Mouse (Mus musculus): ENCODE results near the gene Gpc2. TPM values are rescaled to one million over a fixed set of nuclear protein-coding genes. Genes with fewer than 3 reads are reported as not detected.

Gpc2 gene
- polyA plus RNA-seq, 1 experiment = 2.0 TPM

- DNase-seq (ENCODE audit: low read depth, low spot score) = peak; percentile 87
- under 1% methylated on average over 71 of the region's 71 CpGs for WGBS
Measured at GRCm38 (mm10) chr5:138263260-138264206, 16.3 kb downstream of the Gpc2 start, which contains the start of gene BC037034. Gene BC037034, minus strand, starts transcription at chr5:138264033.

GRCm38 (mm10) chr5:138262582-138263240 lies 17.1 kb downstream of the Gpc2 start:
- WGBS = 61% methylated on average over 18 of the region's 18 CpGs
- DNase-seq (ENCODE audit: low read depth, low spot score) = no peak

GRCm38 (mm10) chr5:138262001-138262400 lies 17.8 kb downstream of the Gpc2 start:
- DNase-seq (ENCODE audit: low read depth, low spot score) = no peak
- WGBS = 68% methylated on average over 4 of the region's 4 CpGs

DNA sequence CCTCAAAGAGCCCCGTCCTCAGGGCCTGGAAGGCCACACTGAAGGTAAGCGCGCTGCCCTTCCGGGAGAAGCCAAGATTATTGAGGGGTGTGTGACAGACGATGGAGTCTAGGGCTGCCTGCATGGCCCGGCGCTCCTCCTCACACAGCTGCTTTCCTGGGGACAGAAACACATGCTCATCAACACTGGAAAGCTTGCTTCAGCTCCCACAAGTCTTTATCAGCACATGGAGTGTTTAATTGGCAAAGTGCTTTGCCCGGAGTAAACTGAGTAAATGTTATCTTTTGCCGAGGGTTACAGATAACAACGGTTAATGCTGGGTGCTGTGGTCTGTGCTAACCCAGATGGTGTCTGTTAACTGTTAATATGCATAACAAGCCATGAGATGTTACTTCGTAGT lies 19.0 kb downstream of the Gpc2 start:
- no peak for DNase-seq (ENCODE audit: low read depth, low spot score)
- 80% methylated on average over 11 of the region's 11 CpGs for WGBS

DNA sequence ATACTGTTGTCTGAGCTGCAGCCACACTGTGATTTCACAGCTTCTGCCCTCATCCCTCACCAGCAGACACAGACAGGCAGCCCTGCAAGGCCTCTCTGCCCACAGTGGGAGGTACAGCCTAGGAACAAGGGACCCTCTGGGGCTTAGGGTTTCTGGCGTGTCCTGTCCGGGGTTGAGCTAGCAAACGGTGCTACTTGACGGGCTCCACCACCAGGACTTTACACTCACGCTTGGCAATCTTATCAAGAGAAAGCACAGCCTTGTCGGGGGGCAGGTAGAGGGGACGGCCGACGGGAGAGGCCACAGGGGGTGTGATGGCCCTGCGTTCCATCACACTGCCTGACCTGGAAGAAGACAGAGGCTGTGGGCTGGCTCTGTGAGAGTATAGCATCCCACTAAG lies 19.8 kb downstream of the Gpc2 start:
- DNase-seq (ENCODE audit: low read depth, low spot score) = no peak
- WGBS = 87% methylated on average over 10 of the region's 10 CpGs

GRCm38 (mm10) chr5:138258993-138259392 lies 20.8 kb downstream of the Gpc2 start:
- no peak for DNase-seq (ENCODE audit: low read depth, low spot score)
- WGBS = 60% methylated on average over 7 of the region's 7 CpGs

DNA sequence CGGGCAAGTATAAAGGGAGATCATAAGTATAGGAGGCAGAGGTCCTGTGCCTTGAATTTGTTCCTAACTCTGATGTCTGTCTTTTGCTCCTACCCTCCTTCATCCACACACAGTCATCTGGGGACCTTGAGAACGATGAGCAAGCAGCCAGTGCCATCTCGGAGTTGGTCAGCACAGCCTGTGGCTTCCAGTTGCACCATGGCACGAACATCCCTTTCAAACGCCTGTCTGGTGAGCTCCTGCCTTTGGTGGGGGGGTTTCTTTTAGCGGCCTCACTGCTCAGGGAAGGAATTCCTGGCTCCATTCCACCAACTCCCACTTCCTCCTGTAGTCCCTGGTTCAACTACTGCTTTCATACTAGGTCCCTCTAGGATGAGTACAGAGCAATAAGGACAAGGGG lies 21.3 kb downstream of the Gpc2 start:
- 85% methylated on average over 6 of the region's 6 CpGs for WGBS
- no peak for DNase-seq (ENCODE audit: low read depth, low spot score)

- 66% methylated on average over 3 of the region's 3 CpGs for WGBS
- no peak for DNase-seq (ENCODE audit: low read depth, low spot score)
Measured at GRCm38 (mm10) chr5:138258078-138258477, 21.7 kb downstream of the Gpc2 start.

- WGBS = 88% methylated on average over 4 of the region's 4 CpGs
- DNase-seq (ENCODE audit: low read depth, low spot score) = no peak
Measured at GRCm38 (mm10) chr5:138257585-138257978, 22.2 kb downstream of the Gpc2 start.

- 80% methylated on average over 10 of the region's 10 CpGs for WGBS
- no peak for DNase-seq (ENCODE audit: low read depth, low spot score)
Measured at GRCm38 (mm10) chr5:138256966-138257584, 22.7 kb downstream of the Gpc2 start.

GRCm38 (mm10) chr5:138256094-138256467 lies 23.7 kb downstream of the Gpc2 start:
- 5% methylated on average over 7 of the region's 7 CpGs for WGBS

DNA sequence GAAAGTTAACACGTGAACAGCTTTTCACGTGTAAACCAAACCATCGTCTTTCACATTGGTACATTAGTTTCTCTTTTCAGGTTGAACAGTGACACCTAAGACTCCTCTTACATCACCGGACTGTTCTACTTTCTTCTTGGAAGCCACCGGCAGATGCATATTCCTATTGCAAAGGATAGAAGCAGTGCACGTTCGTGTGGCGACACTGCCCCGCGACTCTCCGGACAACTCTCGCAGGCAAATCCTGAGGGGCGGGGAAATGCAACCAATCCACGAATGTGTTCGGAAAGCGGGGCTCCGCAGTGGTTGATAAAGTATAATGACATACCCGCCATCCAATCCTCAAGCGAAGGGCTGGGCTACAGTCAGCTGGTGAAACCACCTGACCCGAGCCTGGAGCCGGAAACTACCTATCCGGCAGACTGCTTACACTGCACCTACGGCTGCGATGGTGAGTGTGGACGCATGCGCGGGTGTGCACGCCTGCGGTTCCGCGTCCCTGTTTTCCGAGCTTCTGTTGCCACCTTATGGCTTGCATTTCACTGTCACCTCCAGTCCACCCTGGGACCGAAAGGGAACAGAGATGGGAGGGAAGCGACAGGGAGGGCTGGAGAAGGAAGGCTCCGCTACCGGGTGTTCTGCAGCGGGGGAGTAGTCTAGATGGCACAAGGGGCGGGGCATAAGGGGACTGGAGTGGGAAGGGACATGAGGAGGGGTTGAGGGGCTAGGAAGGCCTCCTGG lies 24.3 kb downstream of the Gpc2 start, which contains the start of gene Lamtor4:
TSS of gene Lamtor4 (plus strand) at position 130 of the 741 bp plus-strand sequence.
- DNase-seq (ENCODE audit: low read depth, low spot score) = peak; percentile 94
- under 1% methylated on average over 38 of the region's 38 CpGs for WGBS

More at GRCm38 (mm10) chr5:138256094-138256467, 23.7 kb downstream of the Gpc2 start:
- no peak for DNase-seq (ENCODE audit: low read depth, low spot score)

DNA sequence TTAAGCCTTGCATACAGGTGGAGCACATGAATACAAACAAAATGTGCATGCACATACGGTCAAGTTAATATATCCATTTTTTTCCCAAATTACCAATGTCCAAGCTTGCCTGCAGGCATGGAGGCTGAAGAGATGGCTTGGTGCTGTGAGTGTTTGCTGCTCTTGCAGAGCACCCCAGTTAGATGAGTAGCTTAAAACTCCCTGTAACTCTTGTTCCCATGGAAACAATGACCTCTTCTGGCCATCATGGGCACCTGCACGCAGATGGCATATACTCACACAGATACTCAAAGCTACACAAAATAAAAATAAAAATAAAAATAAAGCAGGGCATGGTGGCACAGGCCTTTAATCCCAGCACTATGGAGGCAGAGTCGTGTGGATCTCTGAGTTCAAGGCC lies 26.7 kb downstream of the Gpc2 start:
- no peak for DNase-seq (ENCODE audit: low read depth, low spot score)
- WGBS = 92% methylated on average over 3 of the region's 3 CpGs

DNA sequence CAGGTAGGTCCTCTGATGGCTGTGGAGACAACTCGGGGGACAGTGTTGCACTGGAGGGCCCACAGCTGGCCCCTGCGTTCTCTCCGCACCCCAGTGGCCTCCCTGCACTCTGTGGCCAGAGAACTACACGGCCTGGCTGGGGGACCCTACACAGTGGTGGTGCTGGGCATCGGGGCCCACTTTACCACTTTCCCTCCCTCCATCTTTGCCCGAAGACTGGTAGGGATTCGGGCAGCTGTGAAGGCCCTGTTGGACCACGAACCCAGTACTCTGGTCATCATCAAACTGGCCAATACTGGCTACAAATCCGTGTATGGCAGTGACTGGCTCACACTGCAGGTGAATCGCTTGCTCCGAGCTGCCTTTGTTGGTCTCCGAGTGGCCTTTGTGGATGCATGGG lies 28.7 kb downstream of the Gpc2 start:
- WGBS = 87% methylated on average over 12 of the region's 12 CpGs

DNA sequence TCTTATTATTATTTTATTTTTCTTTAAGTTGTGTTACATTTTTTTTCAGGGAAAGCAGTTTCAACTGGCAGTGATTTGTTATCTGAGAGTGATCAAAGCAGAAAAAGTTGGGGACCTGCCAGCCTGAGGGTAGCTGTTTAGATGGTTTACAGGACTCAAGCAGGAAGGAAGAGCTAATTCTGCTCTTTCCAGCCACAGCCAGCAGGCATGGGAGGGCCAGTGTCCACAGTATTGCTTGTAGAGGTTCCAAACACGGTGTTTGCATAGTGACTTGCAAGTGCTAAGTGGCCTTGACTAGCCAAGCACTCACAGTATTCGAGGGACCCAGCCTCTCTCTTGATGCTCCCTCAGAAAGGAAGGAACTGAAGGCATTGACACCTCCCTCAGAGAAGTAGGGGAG lies 38.3 kb downstream of the Gpc2 start:
- DNase-seq (ENCODE audit: low read depth, low spot score) = no peak
- WGBS = 10% methylated on average over 2 of the region's 2 CpGs

More for the DNA sequence above, 28.7 kb downstream of the Gpc2 start:
- DNase-seq (ENCODE audit: low read depth, low spot score) = no peak

DNA sequence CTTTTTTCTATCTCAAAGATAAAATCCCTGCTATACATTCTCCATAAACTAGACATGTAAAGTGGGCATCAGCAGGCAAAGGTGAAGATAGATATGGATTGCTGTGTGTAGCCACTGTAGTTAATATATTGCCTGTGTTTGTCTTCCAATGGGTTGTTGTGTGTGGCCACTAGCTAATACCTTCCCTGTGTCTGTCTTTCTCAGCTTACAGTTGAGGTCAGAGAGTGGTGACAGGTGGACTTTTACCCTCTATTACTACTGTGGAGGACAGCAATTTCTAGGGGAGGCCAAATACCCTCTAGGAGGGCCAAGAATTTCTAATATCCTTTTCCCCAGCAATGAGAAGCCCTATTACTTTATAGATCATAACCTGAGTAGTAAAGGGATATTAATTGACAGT lies 45.6 kb downstream of the Gpc2 start:
- no peak for DNase-seq (ENCODE audit: low read depth, low spot score)

- no peak for DNase-seq (ENCODE audit: low read depth, low spot score)
- 70% methylated on average over 2 of the region's 2 CpGs for WGBS
Measured at GRCm38 (mm10) chr5:138233778-138234177, 46.0 kb downstream of the Gpc2 start.

- WGBS = 83% methylated on average over 3 of the region's 3 CpGs
- DNase-seq (ENCODE audit: low read depth, low spot score) = no peak
Measured at GRCm38 (mm10) chr5:138229511-138229910, 50.3 kb downstream of the Gpc2 start.

DNA sequence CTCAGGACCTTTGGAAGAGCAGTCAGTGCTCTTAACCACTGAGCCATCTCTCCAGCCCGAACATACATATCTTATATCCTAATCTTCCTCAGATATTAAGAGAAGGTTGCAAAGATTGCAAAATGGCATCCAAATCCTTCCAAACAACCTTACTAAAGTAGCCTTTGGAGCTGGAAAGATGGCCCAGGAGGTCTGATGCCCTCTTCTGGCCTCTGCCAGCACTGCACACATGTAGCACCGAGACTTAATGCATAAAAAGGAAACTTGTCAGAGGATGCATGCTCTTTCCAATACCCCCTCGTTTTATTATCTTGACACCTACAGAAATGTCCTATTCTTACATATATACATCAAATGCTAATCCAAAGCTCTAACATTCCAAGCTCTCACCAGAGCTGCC lies 51.8 kb downstream of the Gpc2 start:
- DNase-seq (ENCODE audit: low read depth, low spot score) = no peak
- WGBS = 63% methylated on average over 3 of the region's 3 CpGs

GRCm38 (mm10) chr5:138227367-138227766 lies 52.4 kb downstream of the Gpc2 start:
- DNase-seq (ENCODE audit: low read depth, low spot score) = no peak

More at GRCm38 (mm10) chr5:138227367-138227766, 52.4 kb downstream of the Gpc2 start:
- 47% methylated on average over 2 of the region's 2 CpGs for WGBS

Measured in large intestine, adult 2 months (tissue).